Mouse (Mus musculus): Measurements from ENCODE around the gene Cdh4.

The Cdh4 gene

GRCm38 (mm10) chr2:179891048-179891447 lies 448.8 kb downstream of the Cdh4 start:
- H3K27me3 ChIP-seq (ENCODE audit: control insufficient read depth, insufficient read depth, low read length, poor library complexity, severe bottlenecking): no peaks in the 10 kb centered on the region
- no peaks in the 10 kb centered on the region for H3K36me3 ChIP-seq (ENCODE audit: control insufficient read depth, insufficient read depth, low read length, poor library complexity, severe bottlenecking)
- DNase-seq (ENCODE audit: low read depth, low spot score): no peak

GRCm38 (mm10) chr2:179896949-179897348 lies 454.7 kb downstream of the Cdh4 start:
- no peaks in the 10 kb centered on the region for H3K27me3 ChIP-seq (ENCODE audit: control insufficient read depth, insufficient read depth, low read length, poor library complexity, severe bottlenecking)
- H3K36me3 ChIP-seq (ENCODE audit: control insufficient read depth, insufficient read depth, low read length, poor library complexity, severe bottlenecking): no peaks in the 10 kb centered on the region
- no peak for DNase-seq (ENCODE audit: low read depth, low spot score)

DNA sequence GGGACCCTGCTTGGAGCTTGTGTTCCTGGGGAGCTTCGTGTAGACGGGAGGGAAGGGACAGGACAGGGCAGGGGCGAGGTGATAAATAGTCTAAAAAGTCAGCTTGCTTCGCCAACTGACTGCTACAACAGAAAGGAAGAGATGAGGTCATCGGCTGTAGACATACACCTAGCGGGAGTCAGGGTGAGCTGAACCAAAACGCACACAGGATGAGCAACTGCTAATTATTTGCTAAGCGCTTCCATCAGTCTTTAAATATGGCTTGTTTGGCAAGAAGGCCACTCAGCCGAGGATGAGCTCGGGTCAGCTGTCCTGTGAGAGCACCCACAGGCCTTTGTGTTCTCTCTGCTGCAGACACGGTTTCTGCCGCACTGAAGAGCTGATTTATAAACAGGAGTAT lies 470.7 kb downstream of the Cdh4 start:
- H3K36me3 ChIP-seq (ENCODE audit: control insufficient read depth, insufficient read depth, low read length, poor library complexity, severe bottlenecking): peaks cover 2% of the 10 kb centered on the region; the same call in 1 of the 2 replicates
- H3K27me3 ChIP-seq (ENCODE audit: control insufficient read depth, insufficient read depth, low read length, poor library complexity, severe bottlenecking): no peaks in the 10 kb centered on the region
- no peak for DNase-seq (ENCODE audit: low read depth, low spot score)

GRCm38 (mm10) chr2:179913349-179913748 lies 471.1 kb downstream of the Cdh4 start:
- no peaks in the 10 kb centered on the region for H3K27me3 ChIP-seq (ENCODE audit: control insufficient read depth, insufficient read depth, low read length, poor library complexity, severe bottlenecking)
- DNase-seq (ENCODE audit: low read depth, low spot score): no peak
- H3K36me3 ChIP-seq (ENCODE audit: control insufficient read depth, insufficient read depth, low read length, poor library complexity, severe bottlenecking): peaks cover 2% of the 10 kb centered on the region; the same call in 1 of the 2 replicates

GRCm38 (mm10) chr2:179914246-179914645 lies 472.0 kb downstream of the Cdh4 start:
- Histone ChIP-seq H3K27me3 (ENCODE audit: control insufficient read depth, insufficient read depth, low read length, poor library complexity, severe bottlenecking) (no peaks in the 10 kb centered on the region), H3K36me3 (ENCODE audit: control insufficient read depth, insufficient read depth, low read length, poor library complexity, severe bottlenecking) (peaks cover 2% of the 10 kb centered on the region; the same call in 1 of the 2 replicates)
- DNase-seq (ENCODE audit: low read depth, low spot score): peak; percentile 6

- DNase-seq (ENCODE audit: low read depth, low spot score): peak; percentile 82
- peaks cover 2% of the 10 kb centered on the region; the same call in 1 of the 2 replicates for H3K36me3 ChIP-seq (ENCODE audit: control insufficient read depth, insufficient read depth, low read length, poor library complexity, severe bottlenecking)
- H3K27me3 ChIP-seq (ENCODE audit: control insufficient read depth, insufficient read depth, low read length, poor library complexity, severe bottlenecking): no peaks in the 10 kb centered on the region
These were observed 474.8 kb downstream of the Cdh4 start for GRCm38 (mm10) chr2:179916877-179917673.

- Histone ChIP-seq H3K36me3 (ENCODE audit: control insufficient read depth, insufficient read depth, low read length, poor library complexity, severe bottlenecking) (no peaks in the 10 kb centered on the region; the same call in none of the 2 replicates), H3K27me3 (ENCODE audit: control insufficient read depth, insufficient read depth, low read length, poor library complexity, severe bottlenecking) (no peaks in the 10 kb centered on the region)
- no peak for DNase-seq (ENCODE audit: low read depth, low spot score)
These were observed 477.8 kb downstream of the Cdh4 start for GRCm38 (mm10) chr2:179920042-179920441.

- DNase-seq (ENCODE audit: low read depth, low spot score): peak; percentile 15
- H3K27me3 ChIP-seq (ENCODE audit: control insufficient read depth, insufficient read depth, low read length, poor library complexity, severe bottlenecking): no peaks in the 10 kb centered on the region
These were observed 478.9 kb downstream of the Cdh4 start for GRCm38 (mm10) chr2:179921021-179921653.

GRCm38 (mm10) chr2:179924038-179924437 lies 481.8 kb downstream of the Cdh4 start:
- no peak for DNase-seq (ENCODE audit: low read depth, low spot score)
- no peaks in the 10 kb centered on the region; the same call in none of the 2 replicates for H3K36me3 ChIP-seq (ENCODE audit: control insufficient read depth, insufficient read depth, low read length, poor library complexity, severe bottlenecking)
- no peaks in the 10 kb centered on the region for H3K27me3 ChIP-seq (ENCODE audit: control insufficient read depth, insufficient read depth, low read length, poor library complexity, severe bottlenecking)

More at GRCm38 (mm10) chr2:179921021-179921653, 478.9 kb downstream of the Cdh4 start:
- no peaks in the 10 kb centered on the region; the same call in none of the 2 replicates for H3K36me3 ChIP-seq (ENCODE audit: control insufficient read depth, insufficient read depth, low read length, poor library complexity, severe bottlenecking)

DNA sequence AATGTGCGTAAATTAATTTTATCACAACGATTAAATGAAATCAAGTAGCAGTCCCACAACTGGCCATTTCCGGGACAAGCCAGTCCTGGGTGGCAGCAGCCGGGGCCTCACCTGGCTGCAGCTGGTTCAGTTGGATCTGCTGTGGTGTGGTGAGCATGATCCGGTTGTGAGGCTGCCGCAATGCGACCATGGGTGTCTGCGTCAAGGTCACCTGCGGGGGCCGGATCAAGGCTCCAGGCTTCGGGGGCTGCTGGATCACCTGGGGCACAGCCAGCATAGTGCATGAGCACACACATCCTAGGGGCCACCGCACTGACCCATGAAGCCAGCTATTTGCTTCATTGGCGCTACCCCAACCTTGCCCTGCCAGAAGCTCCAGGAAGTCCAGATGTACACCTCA lies 486.9 kb downstream of the Cdh4 start:
- no peaks in the 10 kb centered on the region; the same call in 1 of the 2 replicates for H3K36me3 ChIP-seq (ENCODE audit: control insufficient read depth, insufficient read depth, low read length, poor library complexity, severe bottlenecking)
- DNase-seq (ENCODE audit: low read depth, low spot score): no peak
- no peaks in the 10 kb centered on the region for H3K27me3 ChIP-seq (ENCODE audit: control insufficient read depth, insufficient read depth, low read length, poor library complexity, severe bottlenecking)

DNA sequence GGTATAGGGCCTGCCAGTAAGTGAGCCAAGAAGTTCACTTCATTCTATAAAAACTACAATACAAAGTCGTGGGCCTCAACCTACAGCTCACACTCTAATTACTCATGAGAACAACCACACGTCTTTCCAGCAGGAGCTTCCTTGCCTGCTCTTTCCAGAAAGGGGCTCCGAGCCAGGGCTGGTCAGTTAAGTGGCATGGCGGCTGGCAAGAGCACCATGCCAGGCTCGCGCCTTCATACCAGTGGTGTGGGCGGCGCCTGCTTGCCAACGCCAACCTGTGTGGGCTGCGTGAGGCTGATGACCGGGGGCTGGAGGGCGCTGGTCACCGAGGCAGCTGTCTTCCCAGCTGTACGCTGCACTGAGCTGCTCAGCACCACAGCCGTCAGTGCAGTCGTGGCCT lies 489.5 kb downstream of the Cdh4 start:
- DNase-seq (ENCODE audit: low read depth, low spot score): no peak
- no peaks in the 10 kb centered on the region; the same call in 1 of the 2 replicates for H3K36me3 ChIP-seq (ENCODE audit: control insufficient read depth, insufficient read depth, low read length, poor library complexity, severe bottlenecking)
- H3K27me3 ChIP-seq (ENCODE audit: control insufficient read depth, insufficient read depth, low read length, poor library complexity, severe bottlenecking): no peaks in the 10 kb centered on the region

DNA sequence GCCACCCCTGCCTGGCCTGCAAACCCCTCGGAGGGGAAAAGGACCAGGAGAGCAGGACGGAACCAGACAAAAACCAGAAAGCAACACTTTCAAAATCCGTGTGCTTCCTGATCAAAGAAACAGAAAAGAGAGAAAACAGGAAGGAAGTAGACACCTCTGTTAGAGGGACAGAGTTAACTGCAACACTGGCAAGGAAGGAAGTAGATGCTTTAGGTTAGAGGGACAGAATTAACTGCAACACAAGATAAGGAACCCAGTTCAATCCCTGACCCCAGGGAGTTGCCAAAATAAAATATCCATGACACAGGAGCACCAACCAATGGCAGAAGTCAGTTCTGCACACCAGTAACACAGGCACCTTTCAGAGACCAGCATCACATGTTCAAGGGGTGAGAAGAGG lies 491.9 kb downstream of the Cdh4 start:
- DNase-seq (ENCODE audit: low read depth, low spot score): no peak
- H3K27me3 ChIP-seq (ENCODE audit: control insufficient read depth, insufficient read depth, low read length, poor library complexity, severe bottlenecking): no peaks in the 10 kb centered on the region

GRCm38 (mm10) chr2:179937091-179937490 lies 494.9 kb downstream of the Cdh4 start:
- Histone ChIP-seq H3K27me3 (ENCODE audit: control insufficient read depth, insufficient read depth, low read length, poor library complexity, severe bottlenecking) (no peaks in the 10 kb centered on the region), H3K36me3 (ENCODE audit: control insufficient read depth, insufficient read depth, low read length, poor library complexity, severe bottlenecking) (no peaks in the 10 kb centered on the region)
- no peak for DNase-seq (ENCODE audit: low read depth, low spot score)

More for the DNA sequence above, 491.9 kb downstream of the Cdh4 start:
- H3K36me3 ChIP-seq (ENCODE audit: control insufficient read depth, insufficient read depth, low read length, poor library complexity, severe bottlenecking): no peaks in the 10 kb centered on the region; the same call in 1 of the 2 replicates

DNA sequence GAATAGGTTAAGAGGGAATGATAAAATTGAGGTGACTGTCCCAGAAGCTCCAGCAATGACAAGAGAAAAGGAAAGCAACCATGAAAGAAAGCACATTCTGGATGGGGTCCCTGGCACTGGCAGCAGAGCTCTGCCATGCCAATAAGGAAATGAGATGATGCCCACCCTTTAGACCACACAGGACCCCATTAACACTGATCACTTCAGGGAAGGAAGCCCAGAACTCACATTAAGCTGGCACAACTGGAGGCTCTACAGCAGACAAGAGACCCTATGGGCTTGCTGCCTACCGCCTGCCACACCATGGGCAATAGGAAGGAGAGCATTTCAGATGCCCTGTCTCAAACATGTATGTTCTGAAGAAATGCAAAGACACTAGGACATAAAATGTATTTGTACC lies 499.5 kb downstream of the Cdh4 start:
- H3K27me3 ChIP-seq (ENCODE audit: control insufficient read depth, insufficient read depth, low read length, poor library complexity, severe bottlenecking): no peaks in the 10 kb centered on the region
- no peak for DNase-seq (ENCODE audit: low read depth, low spot score)
- H3K36me3 ChIP-seq (ENCODE audit: control insufficient read depth, insufficient read depth, low read length, poor library complexity, severe bottlenecking): no peaks in the 10 kb centered on the region

DNA sequence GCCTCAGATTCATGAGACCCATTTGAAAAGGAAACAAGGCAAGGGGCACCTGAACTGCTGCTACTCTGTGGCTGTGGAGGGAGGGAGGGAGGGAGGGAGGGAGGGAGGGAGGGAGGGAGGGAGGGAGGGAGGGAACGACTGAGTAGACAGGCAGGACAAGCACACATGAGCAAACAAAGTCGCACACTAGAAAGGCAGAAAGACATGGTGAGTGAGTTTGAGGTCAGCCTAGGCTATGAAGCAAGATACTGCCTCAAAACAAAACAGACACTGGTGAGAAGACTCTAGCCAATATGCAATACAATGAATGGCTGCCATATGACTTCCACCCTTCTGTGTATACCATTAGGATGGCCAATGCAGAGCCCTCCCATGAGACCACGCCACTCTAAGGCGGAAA lies 502.8 kb downstream of the Cdh4 start:
- no peaks in the 10 kb centered on the region for H3K27me3 ChIP-seq (ENCODE audit: control insufficient read depth, insufficient read depth, low read length, poor library complexity, severe bottlenecking)
- no peaks in the 10 kb centered on the region for H3K36me3 ChIP-seq (ENCODE audit: control insufficient read depth, insufficient read depth, low read length, poor library complexity, severe bottlenecking)
- DNase-seq (ENCODE audit: low read depth, low spot score): peak; percentile 38
